Mouse (Mus musculus) cerebellum, postnatal 36 days (tissue): ENCODE results near the gene Zfp398.

Source experiments
- DNase-seq, 2 experiments: peaks; one replicate each; pipeline ENCODE4 v3.0.0; 2021 to 2022; ENCODE audit warnings: mixed read lengths in 2 of 2

Gene Zfp398

DNA sequence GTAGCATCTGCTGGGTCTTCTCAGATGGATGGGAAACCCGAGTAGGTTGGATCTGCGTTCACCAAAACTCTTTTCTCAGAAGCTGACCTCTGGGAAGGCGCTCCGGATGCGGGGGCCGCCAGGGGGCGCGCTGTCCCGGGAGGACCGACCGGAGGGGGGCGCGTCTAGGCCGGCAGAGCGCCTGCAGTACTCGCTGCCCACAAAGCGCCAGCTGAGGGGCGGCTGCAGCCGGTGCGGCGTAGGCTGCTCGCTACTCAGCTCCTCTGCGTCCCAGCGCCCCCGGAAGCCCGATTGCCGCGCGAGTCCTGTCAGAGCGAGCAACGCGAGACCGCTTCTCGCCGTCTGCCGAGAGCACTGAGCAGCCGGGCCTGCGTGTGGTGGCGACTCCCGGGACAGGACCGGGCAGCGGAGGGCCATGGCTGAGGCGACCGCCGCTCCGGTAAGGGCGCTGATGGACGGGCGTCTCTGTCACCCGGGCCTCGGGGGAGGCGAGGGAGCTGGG is at the start of gene Zfp398:
Gene Zfp398 (plus strand): TSS at position 180 of the 502 bp plus-strand sequence.
- DNase-seq, result peak; percentile 96 to 99

DNA sequence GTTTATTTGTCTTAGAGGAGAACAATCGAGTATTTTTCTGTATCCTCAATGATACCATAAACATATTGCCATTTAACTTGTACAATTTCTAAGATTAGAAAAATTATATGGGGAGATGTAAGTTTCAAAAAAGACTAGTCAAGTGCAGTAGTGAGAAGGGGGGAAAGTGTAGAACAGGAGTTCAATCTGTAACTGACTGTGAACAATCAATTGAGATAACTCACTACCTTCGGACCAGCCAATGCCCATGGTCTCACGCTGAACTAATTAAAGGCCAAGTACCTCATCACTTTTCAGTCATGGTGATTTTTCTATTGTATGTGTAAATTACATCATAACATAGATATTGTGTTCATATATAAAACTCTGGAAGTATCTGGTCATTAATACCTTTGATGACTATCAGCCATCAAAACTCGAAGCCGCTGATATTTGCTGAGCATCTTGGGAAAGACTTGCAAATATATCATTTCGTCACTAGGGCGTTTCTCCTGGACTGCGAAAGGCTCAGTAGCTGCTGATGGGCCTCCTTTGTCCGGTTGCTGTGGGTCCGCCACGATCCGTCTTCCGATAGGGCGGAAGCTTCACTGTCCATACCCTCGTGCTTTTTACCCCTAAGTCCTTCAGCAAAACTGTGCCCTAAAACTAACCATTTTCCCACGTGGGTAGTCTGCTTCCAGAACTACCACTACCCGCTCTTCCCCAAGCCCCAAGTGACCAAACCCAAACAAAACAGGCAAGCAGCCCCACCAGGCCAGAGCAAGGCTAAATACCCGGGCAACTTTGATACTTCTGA is 47.3 kb upstream of the Zfp398 start:
- DNase-seq, result peak; percentile 80 to 86

DNA sequence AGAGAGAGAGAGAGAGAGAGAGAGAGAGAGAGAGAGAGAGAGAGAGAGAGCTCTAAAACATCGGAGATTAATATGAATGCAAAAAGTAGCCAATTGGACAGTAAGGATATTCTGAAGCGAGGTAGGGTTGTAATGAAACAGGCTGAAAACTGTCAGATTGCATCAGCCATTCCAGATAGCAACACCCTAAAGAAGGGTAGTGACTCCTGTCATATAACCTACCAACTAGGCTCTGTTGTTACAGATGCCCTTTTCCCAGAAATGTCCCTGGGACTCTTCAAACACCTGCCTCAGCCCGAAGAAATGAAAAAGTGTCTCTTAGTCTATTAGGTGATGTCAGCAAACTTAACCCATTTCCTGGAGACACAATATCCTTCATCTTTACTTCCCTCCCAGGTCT is 46.6 kb upstream of the Zfp398 start:
- DNase-seq, result peak in 1 of 2 experiments; percentile 35

DNA sequence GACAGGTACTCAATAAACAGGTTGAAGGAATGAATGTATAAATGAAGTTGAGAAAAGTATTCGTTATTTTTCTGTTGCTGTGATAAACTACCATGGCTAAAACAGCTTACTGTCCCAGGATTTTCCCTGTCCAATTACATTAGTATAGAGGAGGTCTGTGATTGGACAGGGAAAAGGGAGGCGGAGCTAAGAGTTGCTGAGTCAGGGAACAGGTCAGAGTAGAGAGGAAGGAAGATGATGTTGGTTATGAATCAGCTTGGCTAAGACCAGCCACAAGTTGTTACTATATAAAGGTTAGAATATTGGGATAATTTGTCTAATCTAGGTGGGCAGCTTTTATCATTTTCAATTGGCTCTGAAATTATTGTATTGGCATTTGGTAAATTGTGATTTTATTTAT is 44.7 kb upstream of the Zfp398 start:
- DNase-seq, result no peak

DNA sequence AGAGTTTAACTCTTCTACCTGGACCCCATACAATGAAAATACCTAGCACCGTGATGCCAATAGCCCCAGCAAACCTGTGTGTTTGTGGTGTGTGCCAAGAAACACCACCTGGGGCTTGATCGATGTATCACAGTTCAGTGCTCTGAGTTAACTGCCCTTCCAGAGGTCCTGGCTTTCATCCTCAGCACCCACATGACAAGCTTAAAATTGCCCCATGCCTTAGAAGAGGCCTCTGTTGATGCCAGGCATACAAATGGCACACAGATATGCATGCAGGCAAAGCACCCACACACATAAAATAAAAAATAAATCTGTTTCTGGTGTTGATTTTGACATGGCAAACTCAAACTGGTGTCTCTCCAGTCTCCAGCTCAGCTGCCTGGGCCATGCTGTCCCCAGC is 42.9 kb upstream of the Zfp398 start:
- DNase-seq, result no peak

DNA sequence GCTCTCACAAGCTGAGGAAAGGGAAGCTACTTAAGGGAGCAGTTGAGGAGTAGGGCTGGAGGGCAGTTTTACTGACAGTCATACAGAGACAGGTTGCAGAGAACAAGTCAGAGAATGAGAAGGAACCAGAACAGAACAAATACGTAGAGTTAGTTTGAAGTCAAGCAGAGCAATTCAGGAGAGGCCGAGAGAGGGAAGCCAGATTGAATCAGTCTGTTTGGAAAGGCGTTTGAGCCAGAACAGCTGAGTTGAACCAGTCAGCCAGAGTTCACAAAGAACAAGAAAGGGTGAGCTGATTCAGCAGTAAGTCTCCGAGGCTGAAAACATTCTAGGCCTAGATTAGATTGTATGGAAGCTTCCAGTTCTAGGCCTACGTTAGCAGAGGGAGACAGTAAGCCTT is 42.2 kb upstream of the Zfp398 start:
- no peak for DNase-seq

DNA sequence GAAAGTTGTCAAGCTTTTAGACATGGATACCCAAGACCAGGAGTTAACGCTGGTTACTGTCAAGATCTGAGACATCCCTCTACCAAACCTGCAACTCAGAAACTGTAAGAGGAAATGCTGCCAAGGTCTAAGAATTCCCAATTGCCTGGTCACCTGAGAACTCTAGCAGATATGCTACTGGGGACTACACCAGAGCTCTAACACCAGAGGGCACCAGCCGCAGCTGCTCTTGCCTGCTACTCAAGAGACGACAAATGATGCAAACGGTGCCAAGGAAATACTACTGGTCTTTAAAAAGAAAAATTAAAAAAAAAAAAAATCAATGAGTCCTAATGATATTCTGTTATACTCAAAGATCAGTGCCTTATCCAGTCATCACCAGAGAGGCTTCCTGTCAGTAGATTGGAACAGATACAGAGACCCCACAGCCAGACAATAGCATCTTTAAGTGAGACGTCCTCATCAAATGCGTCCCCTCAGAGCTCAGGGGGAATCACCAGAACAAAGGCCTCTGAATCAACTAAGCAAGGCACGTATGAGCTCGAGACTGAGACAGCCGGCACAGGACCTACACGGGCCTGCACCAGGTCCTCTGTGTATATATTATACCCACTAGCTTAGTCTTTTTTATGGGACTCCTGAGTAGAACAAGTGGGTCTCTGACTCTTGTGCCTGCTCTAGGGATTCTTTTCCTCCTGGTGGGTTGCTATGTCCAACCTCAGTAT is 41.2 kb upstream of the Zfp398 start:
- DNase-seq, result peak; percentile 37 to 38

DNA sequence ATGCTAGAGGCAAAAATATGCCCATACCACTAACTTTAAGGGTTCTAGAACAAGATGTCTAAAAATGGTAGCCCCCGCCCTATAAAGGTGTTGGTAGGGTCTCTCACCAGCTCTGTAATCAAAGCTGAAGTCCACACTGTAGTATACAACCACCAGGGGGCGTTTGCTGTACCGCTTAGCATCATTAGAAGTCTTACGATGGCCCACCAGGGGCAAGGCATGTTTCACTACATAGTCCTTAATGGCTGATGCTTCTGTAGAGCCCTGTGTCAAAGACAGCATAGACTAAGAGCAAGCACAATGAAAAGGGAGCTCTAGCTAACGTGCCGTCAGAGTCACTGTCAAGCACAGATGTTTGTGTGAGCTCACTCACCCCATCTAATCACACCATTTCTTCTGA is 36.4 kb upstream of the Zfp398 start:
- DNase-seq, result peak; percentile 45 to 51

DNA sequence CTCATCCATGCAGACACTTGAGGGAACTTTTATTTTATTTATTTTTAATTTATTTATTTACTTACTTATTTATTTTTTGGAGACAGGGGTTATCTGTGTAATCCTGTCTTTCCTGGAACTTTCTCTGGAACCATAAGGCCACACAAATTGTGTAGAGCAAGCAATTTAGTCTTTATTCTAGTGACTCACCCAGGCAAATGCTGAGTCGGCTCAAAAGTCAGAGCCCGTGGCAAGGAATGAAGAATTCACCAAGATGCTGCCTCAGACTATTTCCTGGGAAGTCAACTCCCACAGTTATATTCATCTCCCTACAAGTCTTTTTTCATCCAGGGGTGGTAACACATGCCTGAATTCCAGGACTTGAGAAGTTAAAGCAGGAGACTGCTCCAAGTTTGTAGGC is 29.9 kb upstream of the Zfp398 start:
- DNase-seq, result no peak

DNA sequence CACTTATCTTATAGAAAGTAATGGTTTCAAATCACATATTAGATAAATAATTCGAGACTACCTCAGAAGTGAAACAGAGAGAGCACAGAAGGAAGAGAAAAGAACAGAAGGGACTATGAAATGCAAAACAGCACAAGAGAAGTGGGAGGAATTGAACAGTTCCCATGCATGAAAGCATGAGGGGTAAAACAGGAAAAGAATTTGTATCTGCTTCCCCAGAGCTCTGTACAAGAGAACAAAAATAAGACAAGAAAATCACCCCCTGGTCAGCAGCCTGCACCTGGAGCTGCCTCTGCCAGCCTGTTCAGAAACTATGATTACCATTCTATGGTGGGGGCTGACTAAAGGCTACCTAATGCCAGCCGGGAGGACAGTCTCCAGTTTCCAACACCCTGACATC is 28.0 kb upstream of the Zfp398 start:
- no peak for DNase-seq

DNA sequence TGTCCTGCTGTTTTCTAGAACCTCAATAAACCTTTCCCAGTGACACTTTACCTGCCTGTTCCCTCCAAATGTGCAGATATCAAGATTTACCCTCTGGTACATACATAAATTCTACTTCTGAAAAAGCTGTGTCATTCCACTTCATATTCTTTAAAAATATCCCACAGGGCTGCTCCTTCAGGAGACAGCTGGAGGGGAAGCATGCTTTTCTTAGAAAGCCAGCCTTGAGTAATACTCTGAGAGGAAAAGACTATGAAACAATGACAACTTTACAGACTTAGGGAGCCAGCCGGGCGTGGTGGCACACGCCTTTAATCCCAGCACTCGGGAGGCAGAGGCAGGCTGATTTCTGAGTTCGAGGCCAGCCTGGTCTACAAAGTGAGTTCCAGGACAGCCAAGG is 26.9 kb upstream of the Zfp398 start:
- no peak for DNase-seq

DNA sequence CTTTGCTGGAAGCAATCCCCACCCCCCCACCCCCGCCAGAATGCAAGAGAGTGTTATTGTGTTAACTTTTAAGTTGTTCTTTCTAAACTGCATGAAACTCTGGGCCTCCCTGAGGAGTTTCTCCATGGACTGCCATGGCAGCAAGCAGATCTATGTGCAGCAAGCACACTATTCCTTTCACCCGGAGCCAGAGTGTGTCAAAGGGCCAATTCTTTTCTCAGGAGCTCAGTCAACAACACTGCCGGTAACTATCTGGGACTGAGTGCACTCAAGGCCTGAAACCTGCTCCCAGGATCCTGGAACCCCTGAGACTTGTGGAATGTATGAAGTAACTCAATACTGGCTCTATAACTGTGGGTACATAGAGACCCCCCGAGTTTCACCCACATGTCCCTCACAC is 26.4 kb upstream of the Zfp398 start:
- DNase-seq, result no peak

DNA sequence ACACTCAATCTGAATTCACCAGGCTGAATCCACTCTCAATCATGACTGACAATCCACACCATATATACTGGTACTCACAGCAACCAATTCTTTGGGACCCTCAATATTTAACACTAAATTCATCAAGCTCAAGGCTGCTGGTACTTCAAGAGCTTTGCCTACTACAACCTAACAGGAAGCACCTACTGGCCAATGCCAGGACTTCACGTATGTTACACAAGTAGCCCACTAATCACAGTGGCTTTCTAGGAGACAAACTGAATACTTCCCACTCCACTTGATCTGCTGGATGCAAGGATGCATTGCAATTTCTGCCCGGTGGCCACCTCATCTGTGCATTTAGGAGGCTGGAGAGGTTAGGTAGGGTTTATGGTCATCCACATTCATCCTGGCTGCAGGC is 25.3 kb upstream of the Zfp398 start:
- DNase-seq, result no peak

DNA sequence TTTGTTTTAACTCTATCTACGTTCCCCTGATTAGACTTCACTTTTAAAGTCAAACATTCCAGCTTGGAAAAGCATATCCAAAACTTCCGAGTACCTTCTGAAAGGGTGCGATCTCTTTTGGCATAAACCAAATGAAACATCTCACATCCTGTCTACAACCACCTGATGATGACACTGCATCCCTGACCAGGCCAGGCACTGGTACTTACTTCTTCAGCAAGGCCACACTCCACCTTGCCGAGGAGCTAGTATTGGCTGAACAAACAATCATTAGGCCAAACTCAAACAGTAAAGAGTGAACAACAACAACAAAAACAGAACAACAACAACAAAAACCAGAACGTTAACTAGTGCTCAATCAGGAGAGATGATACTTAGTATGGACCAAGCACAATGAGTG is 24.1 kb upstream of the Zfp398 start:
- no peak for DNase-seq

DNA sequence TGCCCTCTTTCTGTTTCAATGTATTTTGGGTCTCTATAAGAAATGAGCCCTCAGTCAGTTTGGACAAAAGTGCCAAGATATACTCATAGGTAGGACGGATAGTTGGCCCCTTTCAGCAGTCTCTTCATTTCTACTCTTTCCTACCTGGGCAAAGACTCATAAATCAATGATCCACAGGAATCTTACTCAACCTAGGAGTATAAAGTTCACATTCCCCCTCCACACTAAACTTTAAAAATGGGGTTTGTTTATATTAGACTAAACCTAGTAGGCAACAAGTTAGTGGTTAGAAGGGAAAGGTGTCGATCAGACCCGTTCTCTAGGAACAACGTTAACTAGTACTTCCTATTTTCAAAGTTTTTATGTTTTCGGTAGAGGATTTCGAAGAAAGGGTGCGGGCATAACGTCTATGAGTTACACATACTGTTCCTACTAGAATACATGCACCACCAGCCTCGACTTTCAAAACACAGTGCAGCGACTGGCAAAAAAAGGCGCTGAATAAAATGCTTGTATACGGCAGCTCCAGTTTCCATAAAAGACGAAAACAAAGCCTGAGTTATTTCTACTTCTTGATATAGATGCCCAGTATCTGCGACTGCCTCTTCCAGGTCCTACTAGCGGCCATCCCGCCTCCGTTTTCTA is 23.1 kb upstream of the Zfp398 start:
- no peak for DNase-seq

DNA sequence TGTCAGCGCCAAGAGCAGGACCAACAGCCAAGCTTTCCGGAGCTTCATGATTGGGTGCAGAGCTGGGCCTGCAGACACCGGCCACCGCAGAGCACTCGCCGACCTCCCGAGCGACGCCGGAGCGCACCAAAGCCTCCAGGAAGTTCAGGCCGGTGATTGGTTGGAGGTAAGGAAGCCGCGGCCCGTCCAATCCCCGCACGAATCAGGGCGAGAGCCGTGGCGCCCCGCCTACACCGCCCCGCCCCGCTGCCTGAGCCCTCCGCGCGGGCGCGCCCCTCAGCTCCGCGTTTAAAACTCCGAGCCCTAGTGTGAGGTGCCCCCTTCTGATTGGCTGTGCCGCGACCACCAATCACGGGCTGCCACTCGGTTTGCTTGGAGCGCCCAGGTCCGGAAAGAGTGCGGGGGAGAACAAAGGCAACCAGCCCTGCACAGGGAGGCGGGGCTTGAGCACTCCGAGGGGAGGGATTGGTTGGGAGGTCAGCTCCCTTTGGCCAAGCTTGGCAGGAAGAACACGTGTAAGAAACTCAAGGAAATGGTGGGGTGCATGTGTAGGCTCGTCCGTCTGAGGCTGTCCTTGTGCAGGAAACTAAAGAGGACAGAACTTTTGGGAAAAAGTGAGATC is 22.1 kb upstream of the Zfp398 start, which contains the start of gene Pdia4:
Gene Pdia4 (minus strand): TSS at position 174 of the 622 bp plus-strand sequence.
- DNase-seq, result peak; percentile 94 to 98

DNA sequence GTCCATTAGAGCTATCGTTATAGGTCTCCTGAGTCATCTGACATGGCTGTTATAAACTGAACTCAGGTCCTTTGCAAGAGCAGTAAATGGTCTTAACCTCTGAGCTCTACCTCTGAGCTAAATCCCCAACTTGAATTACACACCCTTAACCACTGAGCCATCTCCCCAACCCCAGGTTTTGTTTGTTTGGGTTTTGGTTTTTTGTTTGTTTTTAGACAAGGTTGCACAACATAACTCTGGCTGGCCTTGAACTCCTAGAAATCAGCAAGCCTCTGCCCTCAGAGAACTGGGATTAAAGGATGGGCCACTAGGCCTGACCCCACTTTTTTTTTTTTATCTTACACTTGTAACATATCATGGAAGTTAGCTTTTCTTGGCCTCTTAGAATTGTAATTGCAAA is 19.3 kb upstream of the Zfp398 start:
- no peak for DNase-seq

DNA sequence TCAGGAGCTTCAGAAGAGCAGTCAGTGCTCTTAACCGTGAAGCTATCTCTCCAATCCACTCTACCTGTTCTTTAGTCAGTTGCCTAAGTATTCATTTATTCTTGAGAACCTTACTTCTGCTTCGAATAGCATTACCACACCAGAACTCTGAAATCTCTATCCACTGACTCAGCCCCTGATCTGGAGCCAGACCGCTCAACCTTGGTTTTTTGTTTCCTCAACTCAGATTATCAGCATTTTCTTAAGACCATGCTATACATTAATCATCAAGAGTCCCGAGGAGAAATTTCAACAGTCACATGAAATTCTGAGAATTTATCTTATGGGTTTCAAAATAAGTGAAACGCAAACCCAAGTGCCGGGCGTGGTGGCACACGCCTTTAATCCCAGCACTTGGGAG is 16.7 kb upstream of the Zfp398 start:
- no peak for DNase-seq

DNA sequence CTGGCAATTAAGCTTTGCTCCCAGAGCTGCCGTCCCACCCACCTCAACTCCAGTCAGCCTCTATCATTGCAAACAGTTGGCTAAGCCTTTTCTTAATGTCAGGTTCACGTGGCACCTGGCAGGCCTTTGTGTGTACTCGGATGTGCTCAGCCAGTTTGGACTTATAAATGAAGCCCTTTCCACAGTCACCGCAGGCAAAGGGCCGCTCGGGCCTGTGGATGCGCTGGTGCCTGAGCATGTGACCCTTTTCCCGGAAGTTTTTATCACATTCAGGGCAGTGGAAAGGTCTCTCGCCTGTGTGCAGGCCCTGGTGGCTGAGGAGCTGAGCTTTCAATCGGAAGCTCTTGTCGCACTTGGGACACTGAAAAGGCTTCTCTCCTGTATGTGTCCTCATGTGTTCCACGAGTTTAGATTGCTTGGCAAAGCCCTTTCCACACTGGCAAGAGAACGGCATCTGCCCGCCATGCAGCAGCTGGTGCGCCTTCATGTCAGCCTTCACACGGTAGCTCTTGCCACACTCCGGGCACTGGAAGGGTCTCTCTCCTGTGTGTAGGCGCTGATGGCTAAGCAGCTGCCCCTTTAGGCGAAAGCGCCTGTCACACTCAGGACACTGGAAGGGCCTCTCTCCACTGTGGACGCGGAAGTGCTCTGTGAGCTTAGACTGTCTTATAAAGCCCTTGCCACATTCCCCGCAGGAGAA is 15.7 kb upstream of the Zfp398 start:
- no peak for DNase-seq

DNA sequence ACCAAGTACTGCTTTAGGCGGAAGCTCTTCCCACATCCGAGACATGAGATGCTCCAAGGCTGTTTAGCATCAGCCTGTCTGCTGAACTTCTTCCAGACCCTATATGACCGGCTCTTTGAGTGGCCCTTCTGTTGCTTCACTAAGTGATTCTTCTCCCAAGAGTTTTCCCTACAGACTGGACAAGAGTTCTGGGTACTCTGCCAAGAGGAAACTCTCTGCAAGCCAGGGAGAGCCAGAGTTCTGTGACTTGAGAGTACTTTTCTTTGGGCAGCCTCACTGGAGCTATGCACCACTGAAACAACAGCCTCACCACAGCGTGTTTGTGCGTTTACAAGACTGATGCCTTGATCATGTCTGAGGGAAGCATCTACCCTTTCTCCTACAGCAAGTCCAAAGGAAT is 14.2 kb upstream of the Zfp398 start:
- no peak for DNase-seq

DNA sequence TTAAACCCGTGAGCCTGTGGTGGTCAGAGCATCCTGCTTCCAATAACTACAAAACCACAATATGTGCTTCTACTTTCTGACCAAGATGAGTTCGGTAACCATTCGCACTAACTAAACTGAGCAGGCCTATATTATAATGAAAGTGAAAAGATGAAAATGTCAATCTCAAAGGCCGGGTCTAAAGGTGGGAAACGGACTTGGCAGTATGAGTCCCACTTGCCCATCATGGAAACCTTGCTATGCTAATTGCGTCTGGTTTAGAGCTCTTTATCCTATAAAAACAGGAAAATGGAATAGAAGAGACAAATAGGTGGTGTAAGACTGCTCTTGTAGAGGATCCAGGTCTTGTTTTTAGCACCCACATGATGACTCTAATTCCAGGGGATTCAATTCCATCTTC is 13.7 kb upstream of the Zfp398 start:
- DNase-seq, result no peak

DNA sequence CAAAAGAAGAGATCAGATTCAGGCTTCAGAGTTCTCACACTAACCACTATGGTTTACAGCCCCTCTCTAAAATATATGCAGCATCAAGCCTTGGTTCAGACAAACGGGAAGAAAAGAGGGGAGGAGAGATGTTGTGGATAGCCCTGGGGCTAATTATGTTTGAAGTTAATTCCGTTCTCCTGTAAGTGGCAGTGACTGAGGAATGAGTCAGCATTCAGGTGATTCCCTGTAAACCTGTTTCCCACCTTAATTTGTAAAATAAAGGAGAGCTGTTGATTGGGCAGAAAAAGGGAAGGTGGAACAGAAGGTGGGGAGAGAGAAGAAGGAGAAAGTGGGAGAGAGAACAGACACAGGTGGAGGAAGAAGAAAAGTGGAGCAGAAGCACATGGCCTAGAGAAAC is 11.2 kb upstream of the Zfp398 start:
- no peak for DNase-seq

DNA sequence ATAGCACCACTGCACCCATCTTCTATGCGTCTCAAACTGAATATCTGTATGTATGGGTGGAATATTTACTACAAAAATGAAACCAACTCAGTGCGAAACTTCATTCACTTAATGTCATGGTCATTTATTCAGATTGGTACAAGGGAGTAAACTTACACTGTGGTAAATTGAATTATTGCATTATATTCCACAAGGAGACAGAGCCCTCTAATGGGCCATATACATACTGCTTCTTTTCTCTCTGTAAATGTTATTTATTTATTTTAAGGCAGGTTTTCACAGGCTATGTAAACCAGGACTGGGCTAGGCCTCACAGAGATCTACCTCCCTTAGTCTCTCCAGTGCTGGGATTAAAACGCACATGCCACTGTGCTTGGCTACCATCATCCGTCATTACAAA is 8.0 kb upstream of the Zfp398 start:
- no peak for DNase-seq
